Mouse (Mus musculus): ENCODE data around the gene Gm15294.

Gm15294 gene

DNA sequence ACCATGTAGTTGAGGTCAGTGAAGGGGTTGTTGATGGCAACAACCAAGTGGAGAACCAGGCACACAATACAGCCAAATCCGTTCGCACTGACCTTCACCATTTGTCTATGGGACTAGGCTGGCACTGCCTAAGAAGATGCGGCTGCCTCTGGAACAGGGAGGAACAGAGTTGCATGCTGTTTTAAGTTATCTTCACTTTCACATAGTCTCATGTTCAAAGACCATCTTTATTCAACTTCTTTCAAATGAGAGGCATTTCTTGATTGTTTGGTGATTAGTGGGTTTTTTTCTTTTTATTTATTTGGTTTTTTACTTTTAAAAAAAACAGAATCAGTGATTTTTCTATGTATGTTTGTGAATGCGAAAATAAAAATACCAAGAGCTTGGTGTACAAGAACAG, at the start of gene Gm15294:
Gene Gm15294 (minus strand): TSS at position 101 of the 400 bp plus-strand sequence.
- H3K4me3 ChIP-seq (replicated peaks; ENCODE audit: low read length), result no peak within 1 kb of the TSS

DNA sequence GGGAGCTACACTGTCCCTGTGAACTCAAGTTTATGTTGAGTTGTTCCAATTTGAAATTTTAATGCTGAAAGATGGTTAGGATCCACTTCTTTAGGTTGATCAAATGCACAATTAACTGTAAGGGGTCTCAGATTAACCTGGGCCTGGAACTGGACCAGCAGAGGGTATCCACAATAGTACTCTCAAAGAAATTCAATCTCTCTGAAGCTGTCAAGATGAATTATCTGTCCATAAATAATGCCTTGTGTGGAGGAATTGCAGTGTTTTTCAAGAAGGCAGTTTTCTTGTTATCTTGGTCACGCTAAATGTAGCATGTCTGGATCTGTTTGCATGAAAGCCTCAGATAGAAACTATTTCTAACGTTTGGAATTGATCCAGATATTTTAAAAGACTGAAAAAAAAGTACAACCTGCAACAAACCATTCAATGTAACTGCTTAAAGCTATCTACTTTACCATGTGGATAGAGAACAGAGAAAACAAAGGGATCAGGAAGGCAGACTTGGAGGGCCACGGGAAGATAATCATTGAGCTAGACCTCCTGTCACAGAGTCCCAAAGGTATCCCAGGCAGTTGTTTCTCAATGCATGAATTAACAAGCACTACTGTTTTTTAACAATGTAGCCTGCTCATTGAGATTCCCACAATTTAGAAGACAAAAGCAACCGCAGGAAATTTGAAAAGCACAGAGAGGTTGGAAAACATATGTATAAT, 9.5 kb upstream of the Gm15294 start:
- H3K4me3 ChIP-seq (replicated peaks; ENCODE audit: low read length), result no peak overlapping the region

More for the DNA sequence above, at the start of gene Gm15294:
- Histone ChIP-seq H3K9me3 (ENCODE audit: low read length) (no peaks in the 10 kb centered on the region), H3K36me3 (ENCODE audit: insufficient read depth, low read length) (no peaks in the 10 kb centered on the region), H3K4me1 (replicated peaks; ENCODE audit: low read depth, low read length) (no peaks in the 10 kb centered on the region), H3K27me3 (ENCODE audit: insufficient read depth, low read length) (no peaks in the 10 kb centered on the region)
- TF ChIP-seq NANOG (IDR thresholded peaks at IDR 0.05; ENCODE audit: borderline replicate concordance, low read length), result no peak
- TF ChIP-seq CTCF (conservative IDR thresholded peaks at IDR 0.05; ENCODE audit: low read length), result no peak
- TF ChIP-seq POU5F1 (IDR thresholded peaks at IDR 0.05; ENCODE audit: borderline replicate concordance, low read length), result no peak

DNA sequence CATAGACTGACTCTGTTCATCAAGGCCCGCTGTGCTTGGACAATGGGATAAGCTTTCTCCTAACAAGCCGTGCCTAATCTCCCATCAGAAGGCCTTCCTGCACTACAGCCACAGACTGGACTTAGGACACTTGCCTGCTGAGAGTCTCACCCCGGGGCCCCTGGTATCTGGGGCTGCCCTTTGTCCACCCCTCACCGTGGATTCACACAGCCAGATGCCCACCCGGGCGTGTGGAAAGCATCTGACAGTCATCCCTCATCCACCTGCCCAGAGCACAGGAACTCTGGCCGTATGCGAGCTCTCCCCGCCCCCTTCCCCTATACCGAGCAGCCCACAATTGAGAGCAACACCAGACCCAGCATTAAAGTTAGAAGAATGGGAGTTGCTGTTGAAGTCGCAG, 1.0 kb downstream of the Gm15294 start:
- Histone ChIP-seq H3K4me3 (replicated peaks; ENCODE audit: low read length) (no peak overlapping the region), H3K4me1 (replicated peaks; ENCODE audit: low read depth, low read length) (no peaks in the 10 kb centered on the region), H3K9me3 (ENCODE audit: low read length) (no peaks in the 10 kb centered on the region), H3K27me3 (ENCODE audit: insufficient read depth, low read length) (no peaks in the 10 kb centered on the region), H3K36me3 (ENCODE audit: insufficient read depth, low read length) (no peaks in the 10 kb centered on the region)
- TF ChIP-seq CTCF (conservative IDR thresholded peaks at IDR 0.05; ENCODE audit: low read length) (no peak), POU5F1 (IDR thresholded peaks at IDR 0.05; ENCODE audit: borderline replicate concordance, low read length) (no peak), NANOG (IDR thresholded peaks at IDR 0.05; ENCODE audit: borderline replicate concordance, low read length) (no peak)

More for the DNA sequence above, 9.5 kb upstream of the Gm15294 start:
- TF ChIP-seq NANOG (IDR thresholded peaks at IDR 0.05; ENCODE audit: borderline replicate concordance, low read length) (no peak), POU5F1 (IDR thresholded peaks at IDR 0.05; ENCODE audit: borderline replicate concordance, low read length) (no peak), CTCF (conservative IDR thresholded peaks at IDR 0.05; ENCODE audit: low read length) (no peak)
- no peaks in the 10 kb centered on the region for H3K27me3 ChIP-seq (ENCODE audit: insufficient read depth, low read length)
- H3K36me3 ChIP-seq (ENCODE audit: insufficient read depth, low read length), result no peaks in the 10 kb centered on the region
- no peaks in the 10 kb centered on the region for H3K4me1 ChIP-seq (replicated peaks; ENCODE audit: low read depth, low read length)
- no peaks in the 10 kb centered on the region for H3K9me3 ChIP-seq (ENCODE audit: low read length)

DNA sequence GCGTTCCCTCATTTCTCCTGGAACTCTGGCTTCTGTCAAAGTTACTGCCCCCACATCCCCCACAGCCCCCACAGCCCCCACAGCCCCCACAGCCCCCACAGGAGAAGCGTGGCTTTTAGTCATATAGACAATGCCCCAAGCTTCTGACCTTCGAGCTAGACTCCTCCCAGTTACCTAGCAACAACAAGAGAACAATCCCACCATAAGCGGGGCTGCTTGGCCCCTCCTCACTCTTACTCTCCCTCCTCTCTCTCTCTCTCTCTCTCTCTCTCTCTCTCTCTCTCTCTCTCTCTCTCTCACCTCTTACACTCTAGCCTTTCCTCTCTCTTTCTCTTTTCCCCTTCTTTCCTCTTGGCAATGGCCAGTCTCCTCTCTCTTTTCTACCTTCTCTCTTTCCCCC, 1.4 kb downstream of the Gm15294 start:
- Histone ChIP-seq H3K9me3 (ENCODE audit: low read length) (no peaks in the 10 kb centered on the region), H3K27me3 (ENCODE audit: insufficient read depth, low read length) (no peaks in the 10 kb centered on the region), H3K36me3 (ENCODE audit: insufficient read depth, low read length) (no peaks in the 10 kb centered on the region), H3K4me1 (replicated peaks; ENCODE audit: low read depth, low read length) (no peaks in the 10 kb centered on the region), H3K4me3 (replicated peaks; ENCODE audit: low read length) (no peak overlapping the region)
- TF ChIP-seq POU5F1 (IDR thresholded peaks at IDR 0.05; ENCODE audit: borderline replicate concordance, low read length) (no peak), CTCF (conservative IDR thresholded peaks at IDR 0.05; ENCODE audit: low read length) (no peak)

DNA sequence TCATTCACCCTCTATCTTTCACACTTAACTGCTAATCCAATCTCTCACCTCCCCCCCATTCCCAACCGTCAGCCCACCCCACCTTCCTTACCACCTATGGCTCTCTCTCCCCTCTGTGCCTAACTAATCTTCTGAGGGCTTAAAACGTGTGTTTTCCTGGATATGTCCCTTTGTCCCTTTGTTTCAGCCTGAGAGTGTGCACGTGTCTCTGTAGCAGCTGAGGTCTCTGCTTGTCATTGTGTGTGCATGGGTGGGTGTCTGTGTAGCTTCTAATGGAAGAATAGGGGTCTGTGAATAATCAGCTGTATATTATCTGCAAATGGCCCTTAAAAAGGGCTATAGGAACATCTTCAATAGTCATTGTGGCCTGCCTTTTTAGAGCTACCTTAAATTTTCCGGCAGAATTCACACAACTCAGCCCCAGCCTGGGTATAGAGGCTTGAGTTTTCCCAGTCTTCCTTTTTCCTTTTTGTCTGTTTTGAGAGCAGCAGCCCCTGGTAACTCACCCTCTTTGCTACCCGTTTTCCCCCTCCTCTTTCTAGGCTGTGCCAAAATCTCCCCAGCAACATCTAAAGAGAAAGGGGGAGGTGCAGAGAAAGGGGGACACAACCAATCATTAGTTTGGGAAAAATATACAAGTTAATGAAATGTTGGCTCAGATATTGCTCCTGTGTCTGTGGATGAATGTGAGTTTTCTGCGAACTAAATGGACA, 19.2 kb downstream of the Gm15294 start:
- H3K36me3 ChIP-seq (ENCODE audit: insufficient read depth, low read length), result no peaks in the 10 kb centered on the region
- TF ChIP-seq CTCF (conservative IDR thresholded peaks at IDR 0.05; ENCODE audit: low read length), result no peak
- TF ChIP-seq NANOG (IDR thresholded peaks at IDR 0.05; ENCODE audit: borderline replicate concordance, low read length), result no peak
- TF ChIP-seq POU5F1 (IDR thresholded peaks at IDR 0.05; ENCODE audit: borderline replicate concordance, low read length), result no peak
- no peak overlapping the region for H3K4me3 ChIP-seq (replicated peaks; ENCODE audit: low read length)
- no peaks in the 10 kb centered on the region for H3K4me1 ChIP-seq (replicated peaks; ENCODE audit: low read depth, low read length)
- no peaks in the 10 kb centered on the region for H3K9me3 ChIP-seq (ENCODE audit: low read length)
- H3K27me3 ChIP-seq (ENCODE audit: insufficient read depth, low read length), result no peaks in the 10 kb centered on the region
